Mouse (Mus musculus) stomach, postnatal 0 days (tissue): ENCODE data around the gene Gm10100. TPM values are rescaled to one million over a fixed set of nuclear protein-coding genes. Genes with fewer than 3 reads are reported as not detected.
"Not testable (repeated sequence)": the region's sequence is repeated elsewhere in the genome, so short reads cannot be mapped to it uniquely, and the experiment has no call there.

Experiments
- ATAC-seq: fragments of 200-750 bp; cut with Nextera tagmentation; 2 replicates; pipeline ENCODE4 v1.8.0; 2017; ENCODE audit not compliant: low FRiP score, low TSS enrichment
- DNase-seq: peaks from one replicate; pipeline ENCODE4 v3.0.0-alpha.2; 2016; ENCODE audit warnings: low spot score
- H3K27ac ChIP-seq: fragments of 300-500 bp; sonication (generic); replicated peaks from 2 replicates; pipeline ENCODE4 v1.5.1; 2014; ENCODE audit warnings: mild to moderate bottlenecking, control low read depth
- H3K27me3 ChIP-seq: fragments of 300-500 bp; sonication (generic); 2 replicates; pipeline ENCODE4 v1.6.1; 2014; ENCODE audit warnings: low read length; ENCODE audit not compliant: control insufficient read depth, insufficient read depth
- H3K36me3 ChIP-seq: fragments of 300-500 bp; sonication (generic); 2 replicates; pipeline ENCODE4 v1.6.1; 2014; ENCODE audit warnings: low read length, mixed read lengths; ENCODE audit not compliant: control insufficient read depth, insufficient read depth
- H3K4me1 ChIP-seq: fragments of 300-500 bp; sonication (generic); replicated peaks from 2 replicates; pipeline ENCODE4 v1.6.1; 2014; ENCODE audit warnings: antibody characterized with exemption; ENCODE audit not compliant: control insufficient read depth, insufficient read depth
- H3K4me2 ChIP-seq: fragments of 300-500 bp; sonication (generic); replicated peaks from 2 replicates; pipeline ENCODE4 v1.6.1; 2014; ENCODE audit warnings: low read depth, mild to moderate bottlenecking, control low read depth, moderate library complexity
- H3K4me3 ChIP-seq: fragments of 300-500 bp; sonication (generic); 2 replicates; pipeline ENCODE4 v1.5.1; 2014; ENCODE audit warnings: low read depth, low read length, control low read depth
- H3K9ac ChIP-seq: fragments of 300-500 bp; sonication (generic); 2 replicates; pipeline ENCODE4 v1.6.1; 2014; ENCODE audit warnings: mild to moderate bottlenecking, low read length, control low read depth, mixed read lengths
- H3K9me3 ChIP-seq: fragments of 300-500 bp; sonication (generic); 2 replicates; pipeline ENCODE4 v1.6.1; 2016; ENCODE audit warnings: low read length; ENCODE audit not compliant: control insufficient read depth
- CTCF ChIP-seq: IDR thresholded peaks from 2 replicates; pipeline ENCODE4 v1.5.1; 2016; ENCODE audit warnings: antibody characterized with exemption, low read depth, mild to moderate bottlenecking, moderate library complexity
- EP300 ChIP-seq: optimal IDR thresholded peaks from 2 replicates; pipeline ENCODE3; 2016; ENCODE audit warnings: antibody characterized with exemption
- WGBS: fragments of 180-500 bp; shearing (Covaris S2); extraction: QIAGEN DNeasy Blood & Tissue Kit; methylation state at CpG from one replicate; pipeline ENCODE4 v1.1.7; 2014; 5-methylcytosine and 5-hydroxymethylcytosine counted together
- polyA plus RNA-seq: library from polyadenylated mRNA; unstranded; fragments of >200 nt; fragmentation: Nextera tagmentation; extraction: Ambion mirVana; gene quantifications from 2 replicates; pipeline ENCODE4 v1.2.1, GENCODE M21; 2015

The Gm10100 gene
- not detected in 2 replicates for polyA plus RNA-seq

DNA sequence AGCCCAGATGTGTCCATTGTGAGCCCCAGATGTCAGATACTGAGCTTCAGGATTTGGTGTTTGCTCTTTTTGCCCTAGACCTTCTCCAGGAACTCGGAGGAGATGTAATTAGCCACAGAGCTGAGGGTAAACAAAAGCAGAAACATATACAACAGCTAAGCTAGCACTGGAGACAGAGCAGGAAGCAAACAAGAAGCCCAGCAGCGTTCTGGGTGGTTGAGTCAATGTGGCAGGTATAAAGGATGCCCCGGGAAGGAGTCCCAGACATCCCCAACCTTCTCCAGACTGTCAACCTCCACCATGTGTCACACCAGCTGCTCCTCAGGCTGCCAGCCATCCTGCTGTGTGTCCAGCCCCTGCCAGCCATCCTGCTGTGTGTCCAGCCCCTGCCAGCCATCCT, at the start of gene Gm10100:
Gm10100 (plus strand) TSS at position 301 of the 400 bp plus-strand sequence.
- no peak for TF ChIP-seq EP300
- no peak for TF ChIP-seq CTCF
- DNase-seq (no peak), ATAC-seq (no peak)
- H3K4me2 ChIP-seq = no peak within 1 kb of the TSS
- no peaks in the 10 kb centered on the region for H3K9me3 ChIP-seq
- 35% methylated on average over 3 of the region's 3 CpGs for WGBS
- no peaks in the 10 kb centered on the region for H3K27me3 ChIP-seq
- H3K36me3 ChIP-seq = no peaks in the 10 kb centered on the region
- no peak within 1 kb of the TSS for H3K9ac ChIP-seq
- H3K27ac ChIP-seq = no peak within 1 kb of the TSS
- no peaks in the 10 kb centered on the region for H3K4me1 ChIP-seq
- H3K4me3 ChIP-seq = no peak within 1 kb of the TSS

DNA sequence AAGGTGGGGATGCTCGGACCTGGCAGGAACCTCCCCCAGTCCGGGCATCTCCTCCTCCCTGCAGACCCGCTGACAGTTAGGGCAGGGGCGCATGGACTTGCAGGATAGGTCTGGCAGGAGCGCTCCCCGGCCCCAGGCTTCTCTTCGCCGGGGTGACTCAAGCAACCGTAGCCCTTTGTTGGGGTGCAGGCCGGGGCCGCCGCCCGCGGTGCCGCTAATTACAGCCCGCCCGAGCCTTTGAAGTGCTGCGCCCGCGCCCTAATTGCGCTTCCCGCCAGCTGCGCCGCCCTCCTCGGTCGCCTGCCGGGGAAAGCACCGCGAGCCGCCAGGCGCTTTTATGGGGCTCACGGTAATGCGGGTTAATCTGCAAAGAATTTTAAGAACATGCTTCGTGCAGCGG, 48.7 kb upstream of the Gm10100 start:
- H3K27me3 ChIP-seq = no peaks in the 10 kb centered on the region; the same call in 1 of the 2 replicates
- H3K27ac ChIP-seq = no peak overlapping the region
- no peak for ATAC-seq
- WGBS = under 1% methylated on average over 35 of the region's 35 CpGs
- peak; percentile 27 for DNase-seq
- peak overlapping the region; percentile 46 for H3K4me2 ChIP-seq
- no peaks in the 10 kb centered on the region for H3K9me3 ChIP-seq
- H3K4me1 ChIP-seq = no peaks in the 10 kb centered on the region
- TF ChIP-seq CTCF (no peak), EP300 (no peak)
- peak overlapping the region; percentile 14 for H3K4me3 ChIP-seq
- no peaks in the 10 kb centered on the region for H3K36me3 ChIP-seq
- H3K9ac ChIP-seq = 0 out of 2 replicates have a peak overlapping the region, but pooled peaks have one; percentile 13

- no peak for DNase-seq
- no peak for ATAC-seq
- no peak overlapping the region for H3K4me3 ChIP-seq
- no peak overlapping the region for H3K9ac ChIP-seq
- WGBS = 70% methylated on average over 7 of the region's 7 CpGs
- H3K36me3 ChIP-seq = no peaks in the 10 kb centered on the region
- no peaks in the 10 kb centered on the region; the same call in 1 of the 2 replicates for H3K27me3 ChIP-seq
- H3K4me1 ChIP-seq = no peaks in the 10 kb centered on the region
- H3K27ac ChIP-seq = no peak overlapping the region
- no peak overlapping the region for H3K4me2 ChIP-seq
- TF ChIP-seq EP300 (no peak), CTCF (no peak)
- no peaks in the 10 kb centered on the region for H3K9me3 ChIP-seq
These were observed 43.3 kb upstream of the Gm10100 start for GRCm38 (mm10) chr10:77682994-77683393.

GRCm38 (mm10) chr10:77684181-77684580, 42.1 kb upstream of the Gm10100 start:
- Histone ChIP-seq H3K27me3 (no peaks in the 10 kb centered on the region), H3K4me1 (no peaks in the 10 kb centered on the region), H3K9ac (no peak overlapping the region), H3K27ac (no peak overlapping the region), H3K9me3 (no peaks in the 10 kb centered on the region), H3K36me3 (no peaks in the 10 kb centered on the region), H3K4me3 (no peak overlapping the region), H3K4me2 (no peak overlapping the region)
- DNase-seq (no peak), ATAC-seq (no peak)
- WGBS = 38% methylated on average over 8 of the region's 8 CpGs
- TF ChIP-seq EP300 = no peak
- TF ChIP-seq CTCF = no peak

DNA sequence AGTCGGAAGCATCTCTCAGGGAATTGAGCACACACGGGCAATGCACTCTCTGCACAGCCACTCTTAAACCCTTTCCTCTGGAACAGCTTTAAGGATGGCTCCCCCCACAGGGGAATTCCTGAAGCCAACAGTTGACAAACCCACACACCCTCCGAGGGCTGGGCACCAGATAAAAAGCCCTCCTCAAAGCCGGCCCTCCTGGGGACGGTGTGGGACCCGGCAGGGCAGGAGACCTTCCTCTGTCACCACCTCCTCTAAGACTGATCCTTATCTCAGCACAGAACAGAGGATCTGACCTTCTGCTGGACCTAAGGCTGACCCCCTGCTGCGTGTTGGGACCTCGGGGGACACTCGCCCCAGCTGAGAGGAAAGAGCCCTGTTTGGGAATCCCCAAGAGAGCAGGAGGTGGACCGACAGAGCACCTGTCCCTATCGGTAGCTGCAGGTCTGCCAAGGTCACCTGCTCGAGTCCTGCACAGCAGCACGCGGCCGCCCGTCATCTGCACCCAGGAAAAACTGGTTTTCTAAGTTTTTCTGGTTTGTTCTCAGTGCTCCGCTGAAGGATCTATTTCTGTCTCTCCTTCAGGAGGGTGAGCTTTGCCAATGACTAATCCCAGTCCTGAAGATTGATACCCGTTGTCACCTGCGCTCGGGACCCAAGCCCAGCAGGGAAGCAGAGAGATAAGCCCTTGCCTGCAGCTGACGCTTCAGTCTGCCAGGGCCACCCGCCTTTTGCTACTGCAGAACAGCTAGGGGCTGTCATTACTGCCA, 40.2 kb upstream of the Gm10100 start, which contains the start of gene Tspear:
Tspear (plus strand) TSS at position 675 of the 770 bp plus-strand sequence.
- no peak within 1 kb of the TSS for H3K9ac ChIP-seq
- H3K36me3 ChIP-seq = no peaks in the 10 kb centered on the region
- TF ChIP-seq CTCF = no peak
- peak; percentile 39 for TF ChIP-seq EP300
- H3K9me3 ChIP-seq = no peaks in the 10 kb centered on the region
- no peaks in the 10 kb centered on the region for H3K27me3 ChIP-seq
- H3K4me1 ChIP-seq = no peaks in the 10 kb centered on the region
- H3K4me3 ChIP-seq = no peak within 1 kb of the TSS
- H3K4me2 ChIP-seq = peak within 1 kb of the TSS; percentile 27; the same call in 1 of the 2 replicates
- peak within 1 kb of the TSS; percentile 45; the same call in 1 of the 2 replicates for H3K27ac ChIP-seq
- 6% methylated on average over 22 of the region's 22 CpGs for WGBS
- DNase-seq (peak; percentile 47), ATAC-seq (peak; percentile 50; the same call in 1 of the 2 replicates)

- H3K4me2 ChIP-seq = no peak overlapping the region
- H3K4me1 ChIP-seq = no peaks in the 10 kb centered on the region
- DNase-seq (no peak), ATAC-seq (no peak)
- H3K9ac ChIP-seq = no peak overlapping the region
- no peaks in the 10 kb centered on the region for H3K36me3 ChIP-seq
- no peaks in the 10 kb centered on the region for H3K27me3 ChIP-seq
- WGBS = 30% methylated on average over 10 of the region's 10 CpGs
- H3K9me3 ChIP-seq = no peaks in the 10 kb centered on the region
- H3K27ac ChIP-seq = peak overlapping the region; percentile 45; the same call in 1 of the 2 replicates
- no peak for TF ChIP-seq EP300
- TF ChIP-seq CTCF = no peak
- no peak overlapping the region for H3K4me3 ChIP-seq
These were observed 39.3 kb upstream of the Gm10100 start for GRCm38 (mm10) chr10:77687021-77687420.

GRCm38 (mm10) chr10:77690356-77690807, 35.9 kb upstream of the Gm10100 start, which contains the start of gene Gm19402:
Gene Gm19402 (minus strand): TSS chr10:77690757.
- not testable (repeated sequence) for H3K4me1 ChIP-seq, ATAC-seq, H3K4me2 ChIP-seq, DNase-seq, H3K4me3 ChIP-seq, H3K27me3 ChIP-seq, H3K9ac ChIP-seq, H3K9me3 ChIP-seq, H3K36me3 ChIP-seq, H3K27ac ChIP-seq
- WGBS = 64% methylated on average over 3 of the region's 3 CpGs
